Mouse (Mus musculus) kidney, postnatal 4 days (tissue): ENCODE measurements at regions not wholly inside any gene's neighbourhood (a gene's known extent, or its start where the extent isn't known, plus 50 kb on each side); places are given as distances from the start of the nearest gene placed in this dataset.

Source experiments
- DNase-seq, 2 experiments: peaks; one replicate each; pipeline ENCODE4 v3.0.0; 2021; ENCODE audit warnings: mixed read lengths in 2 of 2

DNA sequence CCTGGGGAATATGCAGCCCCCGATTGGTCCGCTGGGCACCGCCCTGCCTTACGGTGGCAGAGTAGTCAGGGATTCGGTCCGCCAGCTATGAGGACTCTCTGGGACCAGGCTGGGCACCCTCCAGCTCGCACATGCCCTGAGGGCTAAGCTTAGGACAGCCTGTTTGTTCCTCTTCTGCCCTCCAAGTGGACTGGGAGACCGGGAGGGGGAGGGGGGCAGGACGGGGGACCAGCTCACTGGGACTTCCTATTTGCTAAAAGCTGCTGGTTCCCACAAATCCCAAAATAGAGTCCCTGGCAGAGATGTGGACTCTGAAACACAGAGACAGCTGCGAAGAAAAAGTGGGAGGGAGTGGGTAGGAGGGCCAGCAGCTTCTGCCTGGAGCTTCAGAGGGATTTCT, 423.6 kb upstream of the Tbx3 start:
- DNase-seq, result peak; percentile 49 to 64

DNA sequence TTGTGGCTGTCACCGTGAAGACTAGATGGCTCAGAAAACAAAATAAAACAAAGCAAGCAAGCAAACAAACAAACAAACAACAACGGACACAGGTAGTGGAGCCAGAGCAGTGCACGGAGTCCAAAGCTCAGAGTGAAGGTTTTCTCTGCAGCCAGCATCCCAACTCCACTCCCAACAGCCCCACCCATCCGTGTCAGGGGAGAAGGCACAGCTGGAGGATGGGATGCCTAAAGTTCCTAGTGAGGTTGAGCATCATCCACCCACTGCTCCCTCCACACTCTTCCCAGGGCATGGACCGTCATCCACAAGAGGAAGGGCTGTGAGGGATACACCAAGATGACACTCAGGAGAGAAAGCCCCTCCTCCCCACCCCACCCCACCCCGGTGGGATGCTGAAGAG, 421.8 kb upstream of the Tbx3 start:
- peak; percentile 21 to 31 for DNase-seq

DNA sequence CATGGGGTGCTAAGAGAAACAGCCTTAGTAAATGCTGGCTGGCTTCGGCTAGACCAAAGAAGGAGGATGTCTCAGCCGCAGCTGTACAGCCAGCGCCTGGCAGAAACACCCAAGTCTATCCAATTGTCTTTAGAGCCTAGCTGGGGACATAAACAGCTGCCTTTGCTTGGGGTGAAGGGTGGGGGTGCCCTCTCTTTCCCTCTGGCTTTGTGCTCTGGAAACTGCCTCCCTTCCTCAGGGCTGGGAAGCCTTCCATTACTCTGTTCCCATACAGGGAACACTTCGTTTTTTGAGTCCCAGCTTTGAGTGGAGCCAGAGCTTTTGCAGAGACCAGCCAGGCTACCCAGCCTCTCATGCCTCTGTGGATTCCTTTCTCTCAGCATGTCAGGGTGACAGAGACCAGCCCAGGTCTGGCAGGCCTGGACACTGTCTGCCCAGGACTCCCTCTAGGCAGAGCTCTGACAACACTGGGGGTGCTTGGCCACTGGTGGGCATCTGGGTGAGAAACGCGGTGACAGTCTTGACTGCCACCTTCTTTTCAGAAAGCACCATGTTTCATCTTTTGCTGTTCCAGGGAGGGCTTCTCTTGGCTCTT, 421.2 kb upstream of the Tbx3 start:
- no peak for DNase-seq

DNA sequence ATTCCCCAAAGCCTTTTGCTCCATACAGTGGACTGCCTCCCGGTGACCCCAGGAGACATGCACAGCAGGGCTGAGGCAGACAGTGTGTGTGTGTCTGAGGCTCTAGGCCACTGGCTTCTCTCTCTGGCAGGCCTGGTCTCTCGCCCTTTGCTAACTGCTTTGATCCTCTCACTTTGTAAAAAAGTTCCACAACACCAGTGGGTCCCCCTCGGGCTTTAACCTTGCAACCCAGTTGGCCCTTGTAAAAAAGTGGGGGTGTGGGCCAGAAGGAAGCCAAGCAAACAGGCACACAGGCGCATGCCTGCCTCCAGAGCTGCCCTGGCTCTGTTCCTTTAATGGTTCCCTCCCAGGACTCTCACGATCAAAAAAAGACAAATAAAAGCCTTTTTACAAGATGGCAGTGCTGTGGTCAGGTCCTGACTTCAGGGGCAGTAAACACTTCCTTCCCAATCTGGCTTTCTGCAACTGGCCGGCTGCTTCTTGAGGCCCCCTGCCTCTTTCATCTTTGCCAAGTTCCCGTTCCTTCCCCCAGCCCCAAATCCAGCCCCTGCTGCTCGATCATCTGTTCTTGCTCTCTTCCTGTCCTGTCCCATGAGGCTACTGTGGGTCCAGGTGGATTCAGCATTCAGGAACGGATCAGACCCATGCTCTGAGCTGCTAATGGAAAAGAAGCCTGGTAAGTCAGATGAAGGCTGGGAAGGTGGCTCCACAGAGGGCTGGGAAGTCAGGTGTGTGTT, 419.0 kb upstream of the Tbx3 start:
- DNase-seq, result no peak

DNA sequence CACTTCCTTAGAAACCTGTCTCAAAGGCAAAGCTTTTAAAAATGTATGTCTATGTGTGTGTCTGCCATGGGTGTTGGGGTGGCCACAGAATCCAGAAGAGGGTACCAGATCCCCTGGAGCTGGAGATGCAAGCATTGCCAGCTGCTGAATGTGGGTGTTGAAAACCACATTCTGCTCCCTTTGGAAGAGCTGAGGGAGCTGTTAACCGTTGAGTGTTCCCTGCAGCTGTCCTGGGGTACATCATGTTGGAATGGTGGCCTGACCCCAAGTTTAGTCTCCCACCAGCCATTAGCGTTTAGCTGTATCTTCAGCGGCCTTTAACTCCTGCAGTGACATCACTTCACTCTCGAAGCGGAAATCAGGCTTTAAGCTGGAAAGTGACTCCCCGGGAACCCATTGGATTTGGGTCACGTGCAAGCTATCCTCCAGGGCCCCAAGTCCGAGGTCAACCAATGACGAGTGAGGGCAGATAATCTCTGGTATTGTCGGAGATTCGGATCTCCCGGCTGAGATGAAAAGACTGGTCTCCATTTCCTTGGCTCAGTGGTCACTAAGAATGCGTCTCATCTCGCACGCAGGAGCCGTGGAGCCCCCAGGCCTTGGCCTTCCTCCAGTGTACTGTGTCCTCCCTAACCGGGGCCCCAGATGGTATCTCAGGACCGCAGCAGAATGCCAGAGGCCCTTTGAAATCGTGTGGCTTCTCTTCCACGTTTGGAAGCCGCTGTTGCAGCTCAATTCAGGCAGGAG, 412.9 kb upstream of the Tbx3 start:
- peak; percentile 55 to 69 for DNase-seq

DNA sequence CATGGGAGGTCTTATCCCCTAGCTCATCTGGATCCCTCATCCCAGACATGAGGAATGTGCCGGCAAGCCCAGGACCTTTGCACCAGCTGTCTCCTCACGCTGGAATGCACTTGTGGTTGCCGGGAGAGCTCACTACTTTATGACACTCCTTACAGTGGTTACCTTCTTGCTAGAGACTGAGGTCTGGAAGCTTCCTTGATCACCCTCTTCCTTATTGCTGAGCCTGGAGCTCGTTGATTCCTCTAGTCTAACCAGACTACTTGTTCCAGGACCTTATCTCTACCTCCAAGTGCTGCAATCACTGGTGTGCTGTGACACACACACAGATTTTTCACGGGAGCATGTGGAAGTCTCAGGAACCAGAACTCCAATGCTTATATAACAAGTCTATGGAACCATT, 411.6 kb upstream of the Tbx3 start:
- no peak for DNase-seq

DNA sequence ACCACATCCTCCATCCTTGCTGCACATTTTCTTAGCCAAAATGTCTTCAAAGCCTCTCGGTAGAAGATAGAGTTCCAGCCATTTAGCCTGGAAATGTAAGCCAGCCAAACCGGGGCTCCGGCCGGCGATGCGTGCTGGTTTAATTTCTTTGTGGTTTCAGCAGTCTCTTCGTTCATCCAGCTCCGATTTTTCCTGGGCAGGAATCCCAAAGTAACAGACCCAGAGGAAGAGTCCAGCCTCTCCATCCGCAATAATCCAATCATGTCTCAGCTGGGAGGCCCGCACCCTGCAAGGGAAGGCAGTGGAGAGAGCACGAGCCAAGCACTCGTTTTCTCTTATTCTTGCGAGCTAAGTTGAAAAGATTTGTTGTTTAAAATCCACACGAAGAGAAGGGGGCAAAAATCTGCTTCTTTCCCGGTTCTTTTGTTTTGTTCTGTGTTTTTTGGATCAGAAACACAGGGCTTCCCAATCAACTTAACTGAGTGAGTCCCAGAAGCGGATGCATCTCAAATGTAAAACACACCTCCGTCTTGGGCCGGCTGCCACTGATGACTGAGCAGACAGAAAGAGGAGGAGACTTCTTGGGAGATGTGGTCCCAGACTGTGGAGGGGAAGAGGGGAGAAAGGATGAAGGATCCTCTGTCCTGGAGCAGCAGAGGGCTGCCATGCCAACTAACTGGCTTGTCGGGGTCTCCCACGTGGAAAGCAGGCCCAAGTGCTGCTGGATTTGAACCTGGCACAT, 405.1 kb upstream of the Tbx3 start:
- DNase-seq, result peak; percentile 51 to 60

DNA sequence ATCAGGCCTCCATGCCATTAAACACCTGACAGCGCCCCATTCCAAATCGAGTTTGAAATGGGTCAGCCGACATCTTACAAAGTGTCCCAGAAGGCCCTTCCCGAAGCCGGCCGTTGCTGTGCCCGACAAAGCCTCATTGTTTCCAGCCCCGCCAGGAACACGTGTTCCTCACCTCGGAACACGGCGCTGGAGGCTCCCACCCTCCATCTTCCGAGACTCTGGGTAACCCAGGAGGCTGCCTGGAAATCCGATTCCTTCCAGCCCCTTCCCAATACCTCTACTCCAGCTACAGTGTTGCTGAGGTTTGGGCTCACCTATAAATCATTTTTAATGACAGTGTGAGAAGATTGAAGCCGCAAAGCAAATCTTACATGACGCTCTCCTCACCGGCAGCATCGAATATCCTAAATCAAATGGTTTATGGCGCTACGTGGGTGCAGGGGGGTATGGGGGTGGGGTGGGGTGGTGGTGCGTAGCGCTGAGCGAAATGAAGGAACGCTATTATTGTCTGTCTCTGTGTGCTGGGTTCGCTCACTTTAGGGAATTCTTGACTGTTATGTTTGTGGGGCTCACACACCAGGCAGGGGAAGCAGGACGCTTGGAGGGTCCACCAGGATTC, 399.1 kb upstream of the Tbx3 start:
- DNase-seq, result peak; percentile 17 to 29

DNA sequence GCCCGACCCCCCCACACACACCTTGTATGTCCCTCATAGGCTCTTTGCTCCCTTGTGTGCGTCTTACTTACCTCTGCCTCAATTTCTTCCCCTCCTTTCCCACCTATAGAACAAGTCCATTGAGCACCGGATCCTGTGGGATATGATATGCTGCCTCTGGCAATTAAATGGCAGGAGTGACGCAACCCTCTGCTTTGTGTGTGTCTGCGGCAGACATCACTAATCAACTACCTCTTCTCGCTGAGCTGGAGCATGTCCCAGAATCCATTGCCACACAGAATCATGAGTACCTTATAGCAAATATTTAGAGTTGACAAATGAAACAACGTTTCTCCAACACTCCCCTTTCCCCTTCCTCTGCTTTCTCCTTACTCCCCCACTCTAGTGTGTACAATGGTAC, 397.3 kb upstream of the Tbx3 start:
- DNase-seq, result no peak

DNA sequence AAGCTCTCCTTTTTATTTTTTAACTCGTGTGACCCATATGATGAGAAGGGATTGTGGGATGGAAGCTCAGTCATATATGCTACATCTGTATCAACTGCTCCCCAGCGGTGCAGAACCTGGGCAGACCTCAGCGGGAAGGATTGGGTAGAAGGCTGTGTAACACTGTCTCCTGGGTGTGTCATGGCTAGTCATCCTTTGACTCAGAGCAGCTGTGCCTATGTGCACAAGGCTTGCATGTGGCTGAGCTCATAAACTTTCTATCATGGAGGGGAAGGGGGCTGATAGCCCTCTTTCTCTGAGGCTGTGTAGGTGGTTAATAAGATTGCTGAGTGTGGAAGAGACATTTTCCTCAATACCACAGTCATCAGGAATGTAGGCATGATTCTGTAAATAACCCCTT, 396.9 kb upstream of the Tbx3 start:
- no peak for DNase-seq

DNA sequence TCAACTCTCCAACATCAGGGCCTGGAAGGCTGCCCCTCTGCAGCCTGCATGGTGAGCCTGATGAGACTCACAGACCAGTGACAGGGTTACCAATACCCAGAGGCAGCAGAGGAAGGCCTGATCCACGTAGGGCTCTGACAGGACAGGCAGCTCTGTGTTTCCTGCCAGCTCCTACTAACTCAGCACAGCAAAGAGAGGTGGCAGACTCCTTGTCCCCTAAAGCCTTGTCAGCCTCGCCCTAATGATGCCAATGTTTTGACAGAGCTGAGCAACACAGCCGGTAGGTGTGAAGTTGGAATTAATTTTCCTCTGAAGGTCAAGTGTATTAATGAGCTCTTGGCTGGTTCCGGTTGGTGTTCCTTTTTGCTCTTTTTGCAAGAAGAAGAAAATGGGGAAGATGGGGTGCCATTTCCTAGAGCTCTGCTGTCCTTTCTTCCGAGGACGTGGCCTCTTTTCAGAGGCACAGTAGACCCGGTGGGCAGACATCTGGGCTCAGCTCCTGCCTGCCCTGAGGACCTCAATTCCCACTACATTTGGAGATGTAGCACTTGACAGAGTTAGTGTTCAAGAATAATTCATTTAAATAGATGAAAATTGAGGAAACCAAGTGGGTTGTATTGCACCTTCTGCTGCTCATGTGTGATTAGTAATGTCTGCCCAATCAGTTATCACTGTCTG, 395.5 kb upstream of the Tbx3 start:
- no peak for DNase-seq

DNA sequence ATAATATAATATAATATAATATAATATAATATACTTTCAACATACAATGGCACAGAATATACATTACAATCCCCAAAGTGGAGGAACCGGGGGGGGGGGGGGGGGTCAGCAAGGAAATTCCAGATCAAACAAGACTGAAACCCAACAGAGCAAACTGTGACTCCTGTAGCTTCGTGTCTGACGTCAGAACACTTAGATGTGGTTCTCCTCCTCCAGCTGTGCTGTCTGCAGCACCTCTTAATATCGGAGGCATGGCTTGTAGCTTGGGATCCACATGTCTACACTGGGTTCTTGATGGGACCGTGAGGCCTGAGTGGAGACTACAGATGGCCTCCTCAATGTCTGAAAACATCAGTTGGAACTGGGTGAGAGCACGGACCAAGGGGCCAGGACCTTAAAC, 390.3 kb upstream of the Tbx3 start:
- DNase-seq, result no peak

DNA sequence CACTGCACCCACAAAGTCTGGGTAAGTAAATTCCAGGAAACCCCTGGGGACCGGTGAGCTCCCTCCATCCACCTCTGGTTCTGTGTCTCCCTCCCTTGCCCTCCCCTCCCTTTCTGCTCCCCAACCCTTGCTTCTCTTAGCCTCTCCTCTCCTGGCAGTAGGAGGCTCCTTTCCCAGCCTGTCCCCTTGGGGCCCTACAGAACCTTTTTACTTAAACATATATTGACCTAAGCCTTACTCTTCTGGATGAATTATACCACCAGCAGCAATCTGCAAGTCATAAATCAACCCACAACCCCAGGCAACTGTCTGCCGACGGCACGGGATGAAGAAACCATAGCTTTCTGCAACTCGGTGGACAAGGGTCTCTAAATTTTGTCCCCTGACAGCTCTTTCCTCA, 380.7 kb upstream of the Tbx3 start:
- no peak for DNase-seq

DNA sequence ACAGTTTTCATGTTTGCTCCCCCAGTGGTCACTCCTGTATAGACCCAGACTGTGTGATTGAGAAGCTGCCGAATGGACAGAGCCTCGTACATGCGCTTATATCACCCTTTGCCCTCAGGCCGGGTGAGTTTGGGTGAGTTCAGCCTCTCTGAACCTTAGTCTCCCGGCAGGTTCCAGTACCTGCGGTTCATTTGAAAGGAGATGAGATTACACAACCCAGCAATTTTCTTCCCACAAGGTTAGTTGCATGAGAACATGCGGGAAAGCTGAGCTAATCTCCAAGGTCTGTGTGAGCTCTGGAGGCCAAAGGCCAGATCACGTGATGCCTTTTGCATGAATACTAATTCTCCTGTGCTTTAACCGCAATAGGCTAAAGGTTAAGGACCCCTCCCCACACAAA, 378.1 kb upstream of the Tbx3 start:
- no peak for DNase-seq

DNA sequence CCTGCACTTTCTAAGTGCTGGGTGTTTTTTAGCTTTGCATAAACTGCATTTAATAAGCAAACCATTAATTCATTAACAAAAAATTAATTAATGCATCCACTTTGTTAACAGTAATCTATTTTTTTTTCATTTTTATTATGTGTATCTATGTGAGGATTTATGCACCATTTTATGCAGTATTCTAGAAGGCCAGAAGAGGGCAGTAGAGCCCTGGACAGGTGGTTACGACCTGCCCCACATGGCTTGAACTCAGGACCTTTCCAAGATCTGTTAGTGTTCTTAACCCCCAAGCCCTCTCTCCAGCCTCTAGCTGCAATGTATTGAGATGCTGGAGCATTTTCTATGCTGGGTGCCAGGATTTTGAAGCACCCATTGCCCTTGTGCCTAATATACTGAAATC, 377.6 kb upstream of the Tbx3 start:
- DNase-seq, result no peak

DNA sequence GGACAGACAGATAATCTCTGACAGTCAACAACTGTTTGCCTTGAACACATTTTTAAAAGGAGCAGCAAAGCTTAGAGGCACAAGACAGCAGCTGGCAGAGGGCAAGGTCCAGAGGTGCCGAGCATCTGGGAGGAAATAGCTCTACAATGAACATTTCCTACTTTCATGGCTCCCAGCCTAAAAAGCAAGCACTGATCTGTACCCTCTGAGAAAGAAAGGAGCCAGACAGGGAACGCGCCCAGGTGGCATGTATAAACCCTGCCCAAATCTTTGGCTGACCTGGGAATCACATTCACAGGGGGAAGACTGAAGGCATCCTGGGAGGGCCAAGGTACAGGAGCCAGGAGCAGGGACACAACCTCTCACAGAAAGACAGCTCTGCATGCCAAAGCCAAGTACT, 371.2 kb upstream of the Tbx3 start:
- peak in 1 of 2 experiments; percentile 22 for DNase-seq

DNA sequence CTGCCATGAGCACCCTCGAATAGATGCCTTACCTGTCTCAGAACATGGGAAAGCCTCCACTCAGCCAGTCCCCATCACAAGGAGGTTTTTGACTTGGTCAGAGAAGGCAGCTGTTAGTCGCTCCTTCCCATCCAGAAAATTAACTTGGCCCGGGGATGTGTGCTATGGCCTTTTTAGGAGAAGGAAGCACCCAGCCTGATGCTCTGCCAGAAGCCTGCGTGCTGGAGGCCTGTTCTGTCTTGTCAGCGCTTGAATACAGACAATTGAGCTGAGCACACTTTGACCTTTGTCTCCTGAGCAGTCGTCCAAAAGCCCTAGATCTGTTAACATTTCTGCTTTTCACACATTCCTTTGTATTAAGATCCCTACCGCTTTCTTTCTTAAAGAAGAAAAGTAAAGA, 370.4 kb upstream of the Tbx3 start:
- peak; percentile 31 to 44 for DNase-seq

DNA sequence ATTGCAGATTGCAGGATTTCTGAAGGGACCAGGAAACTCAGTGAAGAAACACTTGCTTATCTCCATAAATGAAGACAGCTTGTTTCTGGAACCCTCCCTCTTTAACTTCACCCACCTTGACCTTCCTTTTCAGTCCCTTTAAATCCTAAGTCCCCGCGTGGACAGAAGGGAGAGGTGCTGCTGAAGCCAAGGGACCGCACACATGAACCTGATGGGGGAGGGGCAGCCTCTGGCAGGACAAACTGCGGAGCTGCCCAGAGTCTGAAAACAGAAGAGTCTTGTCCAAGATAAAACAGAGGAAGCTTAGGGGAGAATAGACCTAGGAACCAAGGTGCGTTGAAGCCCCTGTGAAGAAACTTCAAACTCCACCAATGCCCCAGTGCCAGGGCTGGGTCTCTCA, 368.9 kb upstream of the Tbx3 start:
- peak in 1 of 2 experiments; percentile 30 for DNase-seq

DNA sequence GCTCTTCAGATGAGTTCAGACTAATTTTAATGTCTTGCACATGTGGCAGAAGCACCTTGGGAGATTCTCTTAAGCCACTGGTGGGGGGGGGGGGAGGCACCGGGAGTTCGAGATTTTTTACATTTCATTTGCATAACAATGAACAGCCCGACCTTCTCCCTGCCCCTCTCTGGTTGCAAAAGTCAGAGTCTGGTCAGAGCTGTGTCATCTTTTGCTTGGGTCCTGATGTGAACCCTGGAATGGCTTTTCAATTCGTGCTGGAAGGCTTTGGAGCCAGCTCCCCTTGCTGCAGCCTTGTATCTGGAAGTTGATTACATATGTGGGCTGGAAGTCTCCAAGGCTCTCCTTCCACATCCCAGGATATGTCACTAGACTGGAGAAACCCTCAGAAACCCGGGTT, 365.7 kb upstream of the Tbx3 start:
- no peak for DNase-seq

DNA sequence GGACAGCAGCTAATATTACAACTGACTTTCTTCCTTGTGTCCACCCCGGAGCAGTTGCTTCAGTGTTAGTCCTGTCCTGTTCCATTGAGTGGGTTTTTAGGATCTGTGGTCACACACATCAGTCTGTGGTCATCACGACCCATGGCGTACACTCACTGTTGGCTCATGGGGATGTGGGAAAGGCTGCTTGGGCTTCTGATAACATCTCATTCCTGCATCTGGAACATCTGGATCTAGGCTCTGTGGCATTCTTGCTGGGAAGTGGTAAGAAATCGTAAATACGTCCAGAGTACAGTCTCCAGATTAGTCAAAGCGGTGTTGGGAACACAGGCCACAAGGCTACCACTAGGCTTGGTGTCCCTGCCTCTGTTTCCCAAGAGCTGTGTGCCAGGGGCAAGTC, 362.7 kb upstream of the Tbx3 start:
- DNase-seq, result no peak

DNA sequence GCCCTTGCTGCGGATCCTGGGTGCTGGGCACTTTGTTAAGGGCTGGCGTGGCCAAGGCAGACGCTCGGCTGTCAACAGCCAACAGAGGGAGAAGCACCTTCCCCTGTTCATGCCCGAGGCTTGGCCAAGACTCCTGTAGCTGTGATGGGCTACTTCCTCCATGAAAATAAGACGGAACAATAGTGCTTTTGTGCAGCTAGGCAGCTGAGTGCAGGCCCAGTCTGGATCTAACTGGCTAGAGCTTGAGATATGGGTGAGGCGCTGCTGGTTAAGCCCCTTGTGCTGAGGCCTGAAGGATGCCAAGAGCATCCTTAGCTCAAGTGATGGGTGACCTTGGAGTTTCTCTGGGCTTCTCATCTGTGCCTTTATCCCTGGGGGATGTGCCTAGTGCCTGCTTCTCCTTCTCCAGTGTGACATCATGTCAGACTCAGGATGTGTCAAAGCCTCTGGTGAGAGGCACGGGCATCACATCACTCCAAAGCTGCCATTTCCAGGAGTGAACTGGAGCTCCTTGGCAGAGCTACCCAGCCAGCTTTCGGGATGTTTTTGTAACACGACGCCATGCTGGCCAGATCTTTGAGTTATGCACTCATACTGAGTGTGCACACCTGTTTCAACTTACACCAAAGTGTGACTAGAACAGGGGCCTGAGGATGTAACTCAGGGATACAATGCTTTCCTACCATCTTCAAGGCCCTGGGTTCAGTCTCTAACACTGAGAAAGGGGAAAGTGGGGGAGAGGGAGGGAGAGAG, 360.1 kb upstream of the Tbx3 start:
- DNase-seq, result no peak

DNA sequence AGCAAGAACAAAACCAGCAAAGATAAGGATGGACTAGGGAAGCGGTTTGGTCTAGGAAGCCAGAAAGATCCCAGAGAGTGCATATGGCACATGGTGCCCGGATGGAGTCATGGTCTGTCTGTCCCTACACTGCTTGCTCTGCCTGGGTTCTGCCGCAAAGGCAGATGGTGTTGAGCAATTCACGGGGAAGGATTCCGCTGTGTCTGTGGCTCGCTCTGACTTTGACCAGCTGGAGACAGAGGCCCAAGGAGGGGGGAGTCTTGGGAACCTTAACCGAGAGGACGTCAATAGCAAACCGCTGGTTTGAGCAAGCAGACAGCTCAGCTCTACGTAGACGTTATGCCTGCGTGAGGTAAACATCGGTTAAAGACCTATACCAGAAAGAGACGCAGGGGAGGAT, 357.7 kb upstream of the Tbx3 start:
- peak; percentile 26 to 36 for DNase-seq
